Mouse (Mus musculus): ENCODE results near the gene Slc1a5.

The Slc1a5 gene

DNA sequence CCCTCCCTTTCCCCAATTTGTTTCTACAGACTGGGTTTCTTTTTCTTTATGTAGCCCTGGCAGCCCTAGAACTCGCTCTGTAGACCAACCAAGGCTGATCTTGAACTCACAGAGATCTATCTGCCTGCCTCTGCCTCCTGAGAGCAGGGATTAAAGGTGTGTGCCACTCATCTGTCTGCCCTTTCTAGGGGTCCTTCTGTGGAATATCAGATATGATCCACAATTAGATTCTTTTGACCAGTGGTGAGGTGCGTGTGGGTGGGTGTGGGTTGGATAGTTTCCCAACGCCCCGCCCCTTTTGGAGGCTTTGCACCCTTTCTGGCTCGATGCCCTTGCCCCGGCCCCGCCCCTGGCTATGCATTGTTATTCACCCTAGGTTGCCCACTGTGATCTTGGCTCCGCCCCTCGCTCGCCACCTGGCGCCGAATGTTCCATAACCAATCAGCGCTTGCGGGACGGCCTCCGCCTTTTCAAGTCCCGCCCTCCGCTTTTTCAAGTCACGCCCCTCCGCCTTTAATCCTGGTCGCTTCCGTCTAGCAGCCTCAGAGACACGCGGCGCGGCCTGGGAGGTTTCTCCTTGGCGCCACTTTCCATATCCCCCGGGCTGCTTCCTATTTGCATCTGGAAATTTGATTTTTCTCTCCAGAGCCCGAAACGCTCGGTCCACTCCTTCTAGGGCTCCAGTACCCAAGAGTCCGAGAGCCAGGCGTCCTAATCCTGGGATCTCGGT, at the start of gene Slc1a5:
Gene Slc1a5 (plus strand): TSS at position 516 of the 730 bp plus-strand sequence.
- peak; percentile 98 for DNase-seq

GRCm38 (mm10) chr7:16731893-16732422, 49.2 kb upstream of the Slc1a5 start:
- no peak for DNase-seq

DNA sequence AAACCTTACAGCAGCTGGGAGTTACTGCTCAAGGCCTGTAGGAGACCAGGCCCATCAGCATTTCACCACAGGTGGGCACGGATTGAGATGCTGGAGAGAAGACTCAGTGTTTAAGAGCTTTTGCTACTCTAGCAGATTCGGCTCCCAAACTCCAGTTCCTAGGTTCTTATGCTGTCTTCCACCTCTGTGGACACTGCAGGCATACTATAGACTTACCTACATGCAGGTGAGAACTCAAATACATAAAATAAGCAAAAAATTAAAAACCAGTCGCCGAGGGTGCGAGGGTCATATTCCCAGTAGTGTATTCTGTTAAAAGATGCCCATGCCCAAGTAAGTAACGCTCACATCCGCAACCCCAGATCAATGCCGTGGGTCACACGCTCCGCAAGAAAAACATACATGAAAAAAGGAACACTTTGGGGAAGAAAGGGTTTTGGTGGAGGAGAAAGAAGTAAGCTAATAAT, 43.5 kb upstream of the Slc1a5 start:
- DNase-seq = no peak

DNA sequence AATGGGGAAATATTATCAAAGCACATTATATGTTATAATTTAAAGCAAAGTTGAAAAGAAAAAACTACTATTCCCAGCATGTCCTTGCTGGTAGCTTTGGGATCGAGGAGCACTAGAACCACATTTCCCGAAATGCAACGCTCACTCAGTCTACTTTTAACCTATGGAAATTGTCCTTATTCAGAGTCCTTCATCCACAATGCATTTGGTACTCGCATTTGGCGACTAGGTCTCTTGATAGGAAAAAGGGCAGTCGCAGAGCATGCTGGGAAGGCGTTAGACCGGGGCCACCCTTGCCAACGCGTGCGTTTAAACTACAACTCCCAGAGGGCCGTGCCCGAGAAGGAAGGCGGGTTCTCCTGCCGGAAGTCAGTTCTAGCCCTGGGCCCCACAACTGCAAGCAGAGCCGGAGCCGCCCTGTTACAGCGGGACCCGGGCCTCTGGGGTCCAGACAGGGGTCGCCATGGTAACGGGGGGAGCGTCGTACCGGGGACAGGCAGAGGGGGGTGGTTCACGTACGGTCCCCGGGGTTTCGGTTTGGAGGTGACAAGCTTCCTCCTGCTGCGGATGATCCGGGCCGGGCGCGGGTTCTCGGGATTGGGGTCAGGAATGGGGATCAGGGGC, 43.0 kb upstream of the Slc1a5 start, which contains the start of gene Ap2s1:
Gene Ap2s1 (plus strand): TSS at position 338 of the 624 bp plus-strand sequence.
- peak; percentile 99 for DNase-seq

GRCm38 (mm10) chr7:16739056-16739604, 42.0 kb upstream of the Slc1a5 start:
- DNase-seq = no peak

GRCm38 (mm10) chr7:16745373-16745772, 35.8 kb upstream of the Slc1a5 start:
- DNase-seq = no peak

- peak; percentile 79 for DNase-seq
Observed at GRCm38 (mm10) chr7:16746093-16746492, 35.0 kb upstream of the Slc1a5 start.

DNA sequence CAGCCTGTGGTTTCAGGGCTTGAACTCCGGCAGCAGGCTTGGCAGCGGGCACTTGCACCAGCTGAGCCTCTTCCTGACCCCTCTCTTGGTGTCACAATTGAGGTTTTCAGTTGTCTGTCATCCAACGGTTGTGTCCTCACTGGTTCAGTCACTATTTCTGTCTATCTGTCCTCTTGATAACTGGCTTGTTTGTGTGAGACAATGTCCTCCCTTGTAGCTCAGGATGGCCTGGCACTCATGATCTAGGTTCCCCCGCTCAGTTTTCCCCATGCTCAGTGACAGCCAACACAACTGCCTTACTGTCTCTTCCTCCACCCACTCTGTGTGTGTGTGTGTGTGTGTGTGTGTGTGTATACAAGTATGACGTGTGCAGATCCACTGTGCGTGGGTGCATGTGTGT, 33.5 kb upstream of the Slc1a5 start:
- no peak for DNase-seq

GRCm38 (mm10) chr7:16752016-16752415, 29.1 kb upstream of the Slc1a5 start:
- DNase-seq = no peak

DNA sequence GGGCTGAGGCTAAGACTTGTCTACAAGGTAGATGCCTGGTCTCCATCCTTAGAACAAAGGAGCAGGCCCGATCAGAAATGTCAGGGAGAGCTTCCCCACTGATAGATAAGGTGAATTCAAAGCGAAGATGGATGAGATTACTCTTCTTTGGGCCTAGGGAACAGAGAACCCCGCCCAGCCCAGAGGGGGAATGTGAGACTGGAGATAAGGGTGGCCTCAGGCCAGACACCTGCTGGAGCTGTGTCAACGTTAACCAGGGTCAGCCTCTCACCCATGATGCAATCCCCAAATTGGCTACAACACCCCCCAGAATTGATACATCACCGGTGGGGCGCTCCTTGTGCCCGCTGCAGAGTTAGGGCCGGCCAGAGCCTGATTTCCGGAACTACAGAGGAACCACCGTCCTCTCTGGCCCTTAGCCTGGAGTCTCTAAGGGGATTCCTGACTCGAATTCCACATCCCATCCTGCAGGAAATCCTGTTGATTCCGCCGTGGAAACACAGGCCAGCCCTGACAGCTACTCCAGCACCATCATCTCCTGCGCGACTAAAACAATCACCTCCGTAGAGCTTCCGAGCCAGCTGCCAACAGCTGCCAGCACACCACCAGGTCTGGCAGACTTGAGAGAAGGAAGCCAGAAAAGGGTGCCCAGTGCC, 25.6 kb upstream of the Slc1a5 start:
- DNase-seq = no peak

DNA sequence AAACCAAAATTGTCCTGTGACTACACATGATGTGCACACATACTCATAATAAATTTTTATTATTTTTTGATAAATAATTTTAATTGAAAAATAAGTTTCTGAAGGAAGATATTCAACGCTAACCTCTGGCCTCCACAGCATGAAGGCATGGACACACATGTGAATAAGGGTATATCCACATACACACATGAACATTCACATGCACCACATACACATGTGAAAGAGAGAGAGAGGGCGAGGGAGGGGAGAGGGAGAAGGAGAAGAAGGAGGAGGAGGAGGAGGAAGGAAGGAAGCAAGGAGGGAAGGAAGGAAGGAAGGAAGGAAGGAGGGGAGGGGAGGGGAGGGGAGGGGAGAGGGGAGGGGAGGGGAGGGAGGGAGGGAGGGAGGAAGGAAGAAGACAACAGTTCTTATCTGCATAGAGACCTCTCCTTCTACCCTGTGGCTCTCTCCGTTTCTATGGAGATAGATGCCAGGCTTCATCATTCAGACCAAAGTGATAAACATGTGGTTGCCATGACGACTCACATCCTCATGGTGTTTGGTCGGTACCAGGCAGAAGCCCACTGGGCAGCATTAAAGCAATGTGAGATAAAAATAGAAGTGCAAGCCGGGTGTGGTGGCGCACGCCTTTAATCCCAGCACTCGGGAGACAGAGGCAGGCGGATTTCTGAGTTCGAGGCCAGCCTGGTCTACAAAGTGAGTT, 22.1 kb upstream of the Slc1a5 start:
- peak; percentile 38 for DNase-seq

- DNase-seq = peak; percentile 58
Observed at GRCm38 (mm10) chr7:16760292-16760691, 20.8 kb upstream of the Slc1a5 start.

GRCm38 (mm10) chr7:16761005-16761481, 20.1 kb upstream of the Slc1a5 start:
- no peak for DNase-seq

GRCm38 (mm10) chr7:16761630-16762029, 19.5 kb upstream of the Slc1a5 start:
- DNase-seq = no peak

DNA sequence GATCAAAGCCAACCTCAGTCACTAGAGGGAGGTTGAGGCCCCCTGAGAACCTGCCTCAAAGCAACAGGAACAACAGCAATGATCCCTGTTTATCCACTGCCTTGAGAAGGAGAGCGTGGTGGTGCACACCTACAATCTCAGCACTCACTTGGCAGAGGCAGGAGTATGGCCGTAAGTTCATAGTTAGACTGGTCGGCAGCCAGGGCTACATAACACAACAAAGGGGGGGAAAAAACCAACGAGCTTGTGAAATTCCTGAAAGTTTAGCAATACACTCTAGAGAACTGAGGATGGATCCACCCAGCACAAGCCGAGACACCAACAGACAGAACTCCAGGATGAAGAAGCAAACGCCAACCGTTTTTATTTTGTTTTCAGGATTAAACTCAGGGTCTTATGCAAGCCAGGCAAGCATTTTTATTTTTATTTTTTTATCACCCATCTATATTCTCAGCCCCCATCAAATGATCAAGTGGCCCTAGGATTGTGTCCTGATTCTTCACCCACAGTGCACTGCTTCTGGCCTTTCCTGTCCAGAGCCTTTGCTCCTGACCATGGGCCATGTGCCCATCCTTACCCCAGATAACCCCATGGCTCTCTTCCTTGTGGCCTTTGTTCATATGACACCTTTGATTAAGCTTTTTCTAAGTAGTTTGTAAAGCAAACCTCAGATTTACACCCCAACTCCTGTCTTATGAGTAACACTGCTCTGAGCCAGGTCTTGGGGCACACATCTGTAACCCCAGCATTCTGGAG, 17.5 kb upstream of the Slc1a5 start:
- DNase-seq = no peak

DNA sequence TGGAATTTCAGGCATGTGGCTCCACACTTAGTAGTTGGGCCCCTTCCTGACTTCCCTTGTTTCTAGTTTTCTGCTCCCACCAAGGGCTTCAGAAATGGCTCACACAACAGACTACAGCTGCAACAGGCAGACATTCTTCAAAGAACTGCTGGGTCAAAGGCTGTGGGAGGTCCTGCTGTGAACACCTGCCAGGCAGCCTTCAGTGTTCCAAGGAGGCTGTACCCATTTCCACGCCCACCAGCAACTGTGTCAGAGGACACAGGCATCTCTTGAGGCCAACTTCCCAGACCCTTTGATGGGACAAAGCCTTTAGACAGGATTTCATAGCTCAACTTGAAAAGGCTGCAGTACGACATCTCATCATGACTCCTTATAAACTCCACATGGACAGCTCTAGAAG, 14.7 kb upstream of the Slc1a5 start:
- DNase-seq = peak; percentile 21

DNA sequence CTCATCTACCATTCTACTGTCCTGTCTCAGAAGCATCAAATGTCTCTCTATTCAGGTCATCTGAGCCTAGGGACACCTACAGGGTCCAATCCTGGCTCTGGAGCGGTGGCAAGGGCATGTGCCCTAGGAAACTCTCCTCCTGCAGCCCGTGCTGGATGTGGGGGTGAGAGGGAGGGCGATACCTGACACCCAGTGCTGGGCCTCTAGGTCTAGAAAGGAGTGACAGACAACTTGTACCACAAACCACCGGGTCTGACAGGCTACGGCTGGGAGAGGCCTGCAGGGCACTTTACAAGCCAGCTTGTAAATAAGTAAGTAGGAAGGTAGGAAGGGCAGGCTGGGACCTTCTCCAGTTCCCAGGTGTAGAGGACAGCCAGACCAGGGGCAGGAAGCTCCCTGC, 5.3 kb upstream of the Slc1a5 start:
- DNase-seq = no peak

DNA sequence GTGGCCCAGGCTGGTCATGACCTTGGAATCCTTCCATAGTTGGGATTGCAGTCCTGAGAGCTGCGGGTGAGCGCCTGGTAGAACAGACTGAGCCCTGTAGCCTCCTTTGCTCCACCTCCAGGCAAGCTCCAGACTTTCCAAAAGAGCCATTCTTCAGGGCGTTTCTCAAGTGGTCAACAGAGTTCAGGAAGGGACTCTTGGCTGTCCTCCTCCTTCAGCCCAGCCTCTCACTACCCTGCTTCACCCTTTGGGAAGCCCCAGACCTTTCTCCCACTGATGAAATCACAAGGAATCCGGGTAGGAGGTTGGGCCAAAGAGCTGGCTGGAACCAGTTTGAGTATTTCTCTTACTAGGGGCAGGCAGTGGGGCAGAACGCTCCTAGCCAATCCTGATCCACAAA, 1.1 kb upstream of the Slc1a5 start:
- no peak for DNase-seq

GRCm38 (mm10) chr7:16781555-16781815, 345 bp downstream of the Slc1a5 start:
- DNase-seq = no peak

GRCm38 (mm10) chr7:16781816-16782554, 845 bp downstream of the Slc1a5 start:
- peak; percentile 54 for DNase-seq

DNA sequence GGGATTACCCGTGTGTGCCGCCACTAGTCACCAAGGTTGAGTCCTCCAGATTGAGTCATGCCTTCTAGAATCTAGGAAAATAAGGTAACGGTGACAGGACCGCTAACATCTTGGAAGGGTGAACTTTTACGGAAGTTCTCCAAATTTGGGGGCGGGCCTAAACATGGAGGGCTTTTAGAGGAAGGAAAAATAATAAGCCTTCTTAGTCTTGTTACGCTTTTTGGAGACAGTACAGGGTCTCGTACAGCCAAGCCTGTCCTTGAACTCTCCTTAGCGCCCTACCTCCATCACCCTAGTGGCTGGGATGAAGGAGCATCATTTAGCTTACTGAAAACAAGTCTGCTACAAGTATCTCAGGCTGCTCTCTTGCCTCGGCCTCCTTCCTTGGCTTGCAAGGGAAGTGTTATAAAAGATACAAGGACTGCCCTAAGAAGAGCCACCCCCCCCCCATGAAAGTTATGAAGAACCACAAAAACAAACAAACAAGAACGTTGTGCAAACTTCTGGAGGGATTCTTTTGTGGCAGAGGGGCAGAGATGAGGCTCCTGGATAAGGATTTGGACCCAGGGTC, 1.5 kb downstream of the Slc1a5 start:
- DNase-seq = no peak

All from embryo, embryonic 11 days (tissue).